Mouse (Mus musculus) brain, embryonic 14.5 days (tissue): ENCODE results near the gene Adgre4. TPM values are rescaled to one million over a fixed set of nuclear protein-coding genes. Genes with fewer than 3 reads are reported as not detected.
A peak's percentile ranks its signal among the peaks of the same experiment; 100 is the strongest.

ENCODE experiments used
- DNase-seq: peaks from one replicate; pipeline ENCODE4 v3.0.0-alpha.2; 2011; ENCODE audit warnings: low read depth
- CTCF ChIP-seq: fragments of 200-500 bp; IDR thresholded peaks from 2 replicates; pipeline ENCODE4 v1.5.1; 2012; ENCODE audit warnings: inconsistent platforms, mild to moderate bottlenecking, moderate library complexity, borderline replicate concordance; ENCODE audit not compliant: insufficient read depth, insufficient read length; ENCODE audit errors: extremely low read depth
- POLR2A ChIP-seq: fragments of 200-500 bp; IDR thresholded peaks from 2 replicates; pipeline ENCODE4 v1.6.1; 2012; ENCODE audit warnings: mild to moderate bottlenecking, inconsistent platforms, borderline replicate concordance; ENCODE audit not compliant: poor library complexity, insufficient read depth, insufficient read length, severe bottlenecking; ENCODE audit errors: extremely low read depth
- polyA plus RNA-seq: library from polyadenylated mRNA; depleted of rRNA; stranded (reverse); fragments of >200 nt; gene quantifications from 2 replicates; pipeline ENCODE4 v1.2.3, GENCODE M21; 2012; rRNA removed

Adgre4 gene
- 0.03 and 0.10 TPM in 2 replicates for polyA plus RNA-seq

- no peak for DNase-seq
- no peak for TF ChIP-seq POLR2A
- TF ChIP-seq CTCF = no peak
Measured at GRCm38 (mm10) chr17:55749786-55750185, at the start of gene Adgre4. Gene Adgre4 (plus strand): TSS chr17:55749984.

GRCm38 (mm10) chr17:55702161-55702820 lies 47.5 kb upstream of the Adgre4 start:
- peak; percentile 92 for DNase-seq
- peak; percentile 73; the same call in 1 of the 2 replicates for TF ChIP-seq CTCF
- no peak for TF ChIP-seq POLR2A

GRCm38 (mm10) chr17:55702865-55703264 lies 46.9 kb upstream of the Adgre4 start:
- DNase-seq = no peak
- TF ChIP-seq CTCF (no peak), POLR2A (no peak)

GRCm38 (mm10) chr17:55711984-55712811 lies 37.6 kb upstream of the Adgre4 start, which contains the start of gene Pot1b:
Gene Pot1b (minus strand): TSS chr17:55712628.
- TF ChIP-seq CTCF = peak; percentile 6; the same call in 1 of the 2 replicates
- peak; percentile 35; the same call in 1 of the 2 replicates for TF ChIP-seq POLR2A
- peak; percentile 99 for DNase-seq

- TF ChIP-seq POLR2A = no peak
- TF ChIP-seq CTCF = no peak
- no peak for DNase-seq
Measured at GRCm38 (mm10) chr17:55721270-55721669, 28.5 kb upstream of the Adgre4 start.

GRCm38 (mm10) chr17:55722250-55722649 lies 27.5 kb upstream of the Adgre4 start:
- TF ChIP-seq POLR2A (no peak), CTCF (no peak)
- no peak for DNase-seq

- DNase-seq = no peak
- no peak for TF ChIP-seq POLR2A
- TF ChIP-seq CTCF = no peak
Measured at GRCm38 (mm10) chr17:55726193-55726592, 23.6 kb upstream of the Adgre4 start.

- TF ChIP-seq CTCF (no peak), POLR2A (no peak)
- no peak for DNase-seq
Measured at GRCm38 (mm10) chr17:55736675-55737074, 13.1 kb upstream of the Adgre4 start.

GRCm38 (mm10) chr17:55751170-55751569 lies 1.4 kb downstream of the Adgre4 start:
- TF ChIP-seq POLR2A = no peak
- no peak for TF ChIP-seq CTCF
- no peak for DNase-seq

- peak; percentile 1 for DNase-seq
- TF ChIP-seq POLR2A = no peak
- peak; percentile 35; the same call in 1 of the 2 replicates for TF ChIP-seq CTCF
Measured at GRCm38 (mm10) chr17:55813642-55814041, 63.9 kb downstream of the Adgre4 start.

- TF ChIP-seq POLR2A (no peak), CTCF (no peak)
- DNase-seq = no peak
Measured at GRCm38 (mm10) chr17:55816853-55817252, 67.1 kb downstream of the Adgre4 start.
